Mouse (Mus musculus) erythroblast, embryonic 14.5 days (primary cell): ENCODE data around the gene Mtmr2. TPM values are rescaled to one million over a fixed set of nuclear protein-coding genes. Genes with fewer than 3 reads are reported as not detected.
A peak's percentile ranks its signal among the peaks of the same experiment; 100 is the strongest.
"Not testable (repeated sequence)": the region's sequence is repeated elsewhere in the genome, so short reads cannot be mapped to it uniquely, and the experiment has no call there.

ENCODE experiments used
- H3K27me3 ChIP-seq: 2 replicates; pipeline ENCODE4 v1.6.1; 2012; ENCODE audit warnings: inconsistent platforms; ENCODE audit not compliant: control insufficient read depth
- H3K36me3 ChIP-seq: 2 replicates; pipeline ENCODE4 v1.6.1; 2012; ENCODE audit warnings: mild to moderate bottlenecking, inconsistent platforms; ENCODE audit not compliant: control insufficient read depth
- H3K4me1 ChIP-seq: 2 replicates; pipeline ENCODE4 v1.6.1; 2012; ENCODE audit warnings: inconsistent platforms; ENCODE audit not compliant: control insufficient read depth
- H3K4me3 ChIP-seq: replicated peaks from 2 replicates; pipeline ENCODE3; 2012; ENCODE audit warnings: moderate library complexity, mild to moderate bottlenecking, inconsistent platforms
- H3K9me3 ChIP-seq: 2 replicates; pipeline ENCODE4 v1.6.1; 2012; ENCODE audit warnings: low read length, inconsistent platforms, mixed read lengths; ENCODE audit not compliant: control insufficient read depth
- GATA1 ChIP-seq: IDR thresholded peaks from 2 replicates; pipeline ENCODE4 v1.6.1; 2012; ENCODE audit warnings: low read length, inconsistent platforms, mixed read lengths
- TAL1 ChIP-seq: IDR thresholded peaks from 3 replicates; pipeline ENCODE4 v1.6.1; 2012; ENCODE audit warnings: low read length, inconsistent platforms, mixed read lengths
- polyA plus RNA-seq: library from polyadenylated mRNA; stranded (reverse); fragments of >175 nt; gene quantifications from 2 replicates; pipeline ENCODE4 v1.2.3, GENCODE M21; 2012

Gene Mtmr2
- 0.06 and 0.13 TPM in 2 replicates for polyA plus RNA-seq

- Histone ChIP-seq H3K36me3 (no peaks in the 10 kb centered on the region), H3K9me3 (no peaks in the 10 kb centered on the region)
- no peak for TF ChIP-seq GATA1
- no peak for TF ChIP-seq TAL1
Measured at GRCm38 (mm10) chr9:13748404-13748797, at the start of gene Mtmr2. Gene Mtmr2, plus strand, starts transcription at chr9:13748410.

DNA sequence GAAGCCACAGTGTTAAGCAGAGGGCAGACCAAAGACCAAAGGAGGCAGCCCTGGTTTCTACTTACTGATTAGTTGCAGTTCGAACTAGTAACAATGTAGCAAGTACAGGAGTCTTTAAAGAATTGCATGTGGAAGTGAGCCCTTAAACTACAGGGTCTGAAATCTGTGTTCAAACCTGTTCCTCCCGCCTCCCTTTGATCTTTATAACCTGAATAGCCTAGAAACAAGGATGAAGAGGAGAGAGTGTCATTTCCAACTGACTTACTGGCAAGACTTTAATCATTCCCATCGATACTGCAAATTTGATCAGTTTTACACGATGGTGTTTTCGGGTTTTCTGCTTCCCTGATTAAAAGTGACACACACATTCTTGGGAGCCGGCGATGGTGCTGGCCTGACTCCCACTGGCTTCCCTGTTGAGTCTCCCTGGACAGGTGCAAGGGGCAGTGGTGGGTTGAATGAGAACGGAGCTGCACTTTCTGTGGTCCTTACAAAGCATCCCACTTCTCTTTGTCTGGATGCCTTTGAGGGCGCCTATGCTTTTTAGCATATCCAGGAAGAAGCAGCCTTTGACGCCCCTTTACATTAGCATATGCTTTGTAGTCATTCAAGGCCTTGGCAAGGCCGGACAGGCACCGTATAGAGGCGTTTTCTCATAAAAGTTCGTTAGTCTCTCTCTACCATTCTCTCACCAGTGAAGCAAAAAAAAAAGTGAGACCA lies 49.0 kb upstream of the Mtmr2 start:
- Histone ChIP-seq H3K9me3 (no peaks in the 10 kb centered on the region), H3K4me1 (no peaks in the 10 kb centered on the region)
- TF ChIP-seq TAL1 (no peak), GATA1 (no peak)

More at GRCm38 (mm10) chr9:13748404-13748797, at the start of gene Mtmr2:
- H3K4me3 ChIP-seq = peak within 1 kb of the TSS; percentile 99
- no peaks in the 10 kb centered on the region for H3K27me3 ChIP-seq
- peaks cover 26% of the 10 kb centered on the region for H3K4me1 ChIP-seq

GRCm38 (mm10) chr9:13699781-13700116 lies 48.5 kb upstream of the Mtmr2 start:
- Histone ChIP-seq H3K9me3 (no peaks in the 10 kb centered on the region), H3K4me3 (no peak overlapping the region), H3K4me1 (no peaks in the 10 kb centered on the region), H3K36me3 (no peaks in the 10 kb centered on the region), H3K27me3 (no peaks in the 10 kb centered on the region)
- TF ChIP-seq GATA1 = no peak
- no peak for TF ChIP-seq TAL1

More for the DNA sequence above, 49.0 kb upstream of the Mtmr2 start:
- H3K4me3 ChIP-seq = no peak overlapping the region
- H3K36me3 ChIP-seq = no peaks in the 10 kb centered on the region
- no peaks in the 10 kb centered on the region for H3K27me3 ChIP-seq

GRCm38 (mm10) chr9:13701773-13702172 lies 46.4 kb upstream of the Mtmr2 start:
- Histone ChIP-seq H3K4me3 (no peak overlapping the region), H3K36me3 (no peaks in the 10 kb centered on the region), H3K9me3 (no peaks in the 10 kb centered on the region), H3K27me3 (no peaks in the 10 kb centered on the region), H3K4me1 (no peaks in the 10 kb centered on the region)
- no peak for TF ChIP-seq TAL1
- TF ChIP-seq GATA1 = no peak

DNA sequence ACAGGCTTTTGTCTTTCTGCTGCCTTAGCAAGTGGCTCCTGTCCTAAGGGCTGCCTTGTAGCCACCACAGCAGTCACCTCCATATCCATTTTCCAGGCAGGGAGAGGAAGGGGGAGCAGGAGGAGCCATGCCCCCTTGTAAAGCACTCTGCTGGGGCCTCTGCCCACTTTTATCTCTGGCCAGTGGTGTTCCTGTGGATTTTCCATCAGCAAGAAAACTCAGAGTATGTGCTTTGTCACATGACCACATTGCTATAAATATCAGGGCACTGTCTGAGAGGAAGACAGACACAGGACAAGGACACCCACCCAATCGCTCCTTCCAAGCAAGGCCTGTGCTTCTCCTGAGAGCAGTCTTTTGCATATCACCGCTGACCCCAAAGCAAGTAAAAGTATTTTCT lies 45.1 kb upstream of the Mtmr2 start:
- no peaks in the 10 kb centered on the region for H3K9me3 ChIP-seq
- H3K27me3 ChIP-seq = no peaks in the 10 kb centered on the region
- H3K36me3 ChIP-seq = no peaks in the 10 kb centered on the region
- H3K4me3 ChIP-seq = no peak overlapping the region
- TF ChIP-seq GATA1 (no peak), TAL1 (no peak)
- no peaks in the 10 kb centered on the region for H3K4me1 ChIP-seq

DNA sequence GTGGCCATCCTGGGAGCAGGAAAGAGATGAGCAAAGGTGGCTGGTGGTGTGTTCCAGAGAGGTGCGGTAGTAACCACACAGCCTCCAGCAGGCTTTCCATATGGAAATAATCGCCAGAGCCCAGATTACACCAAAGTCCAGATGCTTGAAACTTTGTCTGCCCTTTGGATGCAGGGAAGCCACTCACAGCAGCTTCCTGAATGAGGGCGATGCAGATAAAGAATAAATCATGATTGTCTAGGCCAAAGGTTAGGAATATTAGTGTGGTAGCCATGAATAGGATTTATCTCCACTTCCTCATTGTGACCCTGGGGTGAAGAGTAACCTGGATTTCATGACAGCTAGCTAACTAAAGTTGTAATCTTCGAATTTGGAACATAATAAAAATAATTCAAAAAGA lies 43.3 kb upstream of the Mtmr2 start:
- TF ChIP-seq TAL1 (no peak), GATA1 (no peak)
- H3K27me3 ChIP-seq = no peaks in the 10 kb centered on the region
- H3K36me3 ChIP-seq = no peaks in the 10 kb centered on the region
- no peaks in the 10 kb centered on the region for H3K9me3 ChIP-seq
- H3K4me1 ChIP-seq = no peaks in the 10 kb centered on the region
- no peak overlapping the region for H3K4me3 ChIP-seq

DNA sequence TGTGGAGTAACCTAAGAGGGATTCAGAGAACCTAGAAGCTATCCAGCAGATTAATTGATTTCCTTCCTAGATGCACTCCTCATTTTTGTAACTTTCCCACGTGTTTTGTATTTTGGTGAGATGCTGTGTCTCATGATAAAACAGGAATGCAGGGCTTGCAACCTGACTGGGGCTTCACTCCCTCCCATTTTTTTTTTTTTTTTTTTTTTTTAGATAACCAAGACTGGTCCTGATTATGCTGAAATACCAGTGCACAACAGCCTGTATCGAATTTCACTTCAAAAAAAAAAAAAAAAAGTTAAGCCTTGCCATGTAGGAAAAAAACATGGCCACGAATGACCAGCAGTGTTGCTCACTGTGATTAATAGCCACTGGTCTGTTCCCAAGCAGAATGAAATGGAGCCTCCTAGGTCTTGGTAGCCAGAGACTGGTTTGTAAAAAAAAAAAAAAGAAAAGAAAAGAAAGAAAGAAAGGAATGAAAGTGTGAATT lies 41.1 kb upstream of the Mtmr2 start:
- H3K9me3 ChIP-seq = no peaks in the 10 kb centered on the region
- H3K4me3 ChIP-seq = no peak overlapping the region
- no peak for TF ChIP-seq TAL1
- no peaks in the 10 kb centered on the region for H3K36me3 ChIP-seq
- H3K27me3 ChIP-seq = no peaks in the 10 kb centered on the region
- no peaks in the 10 kb centered on the region for H3K4me1 ChIP-seq

DNA sequence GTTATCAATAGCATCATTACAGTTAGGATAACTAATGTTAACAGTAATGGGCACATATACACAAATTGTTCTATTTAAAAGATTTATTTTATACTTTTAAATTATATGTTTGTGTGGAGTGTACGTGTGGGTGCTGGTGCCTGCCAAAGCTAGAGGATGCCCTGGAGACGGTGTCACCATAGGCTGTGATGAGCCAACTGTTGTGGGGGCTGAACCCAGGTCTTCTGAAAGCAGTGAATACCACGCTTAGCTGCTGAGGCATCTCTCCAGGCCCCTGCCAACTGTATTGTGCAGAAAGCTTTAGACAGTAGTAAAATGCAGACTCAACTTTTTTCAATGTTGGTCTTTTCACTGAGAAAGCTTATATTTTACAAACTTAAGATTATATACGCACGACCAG lies 38.8 kb upstream of the Mtmr2 start:
- TF ChIP-seq TAL1 (no peak), GATA1 (no peak)
- no peaks in the 10 kb centered on the region for H3K36me3 ChIP-seq
- H3K4me3 ChIP-seq = no peak overlapping the region
- H3K4me1 ChIP-seq = no peaks in the 10 kb centered on the region
- H3K9me3 ChIP-seq = no peaks in the 10 kb centered on the region
- no peaks in the 10 kb centered on the region for H3K27me3 ChIP-seq

DNA sequence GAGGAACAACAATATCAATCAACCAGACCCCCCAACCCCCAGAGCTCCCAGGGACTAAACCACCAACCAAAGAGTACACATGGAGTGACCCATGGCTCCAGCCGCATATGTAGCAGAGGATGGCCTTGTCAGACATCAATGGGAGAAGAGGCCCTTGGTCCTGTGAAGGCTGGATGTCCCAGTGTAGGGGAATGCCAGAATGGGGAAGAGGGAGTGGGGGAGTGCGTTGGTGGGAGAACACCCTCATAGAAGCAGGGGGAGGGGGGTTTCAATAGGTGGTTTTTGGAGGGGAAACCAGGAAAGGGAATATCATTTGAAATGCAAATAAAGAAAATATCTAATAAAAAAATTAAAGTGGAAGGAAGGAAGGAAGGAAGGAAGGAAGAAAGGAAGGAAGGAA lies 32.3 kb upstream of the Mtmr2 start:
- H3K4me1 ChIP-seq, H3K9me3 ChIP-seq, H3K36me3 ChIP-seq, H3K4me3 ChIP-seq, H3K27me3 ChIP-seq: not testable (repeated sequence)
